Mouse (Mus musculus) embryonic facial prominence, embryonic 12.5 days (tissue): ENCODE results near the gene Wscd2. TPM values are rescaled to one million over a fixed set of nuclear protein-coding genes. Genes with fewer than 3 reads are reported as not detected.

Source experiments
- ATAC-seq: fragments of 200-750 bp; cut with Nextera tagmentation; 2 replicates; pipeline ENCODE4 v1.8.0; 2017; ENCODE audit not compliant: insufficient number of reproducible peaks, insufficient read depth, low FRiP score, low TSS enrichment
- H3K27ac ChIP-seq: fragments of 300-500 bp; sonication (generic); 2 replicates; pipeline ENCODE4 v1.5.1; 2016; ENCODE audit warnings: mild to moderate bottlenecking
- H3K27me3 ChIP-seq: fragments of 300-500 bp; sonication (generic); 2 replicates; pipeline ENCODE4 v1.6.1; 2016; ENCODE audit warnings: mild to moderate bottlenecking, moderate library complexity
- H3K36me3 ChIP-seq: fragments of 300-500 bp; sonication (generic); 2 replicates; pipeline ENCODE4 v1.6.1; 2016; ENCODE audit warnings: mild to moderate bottlenecking
- H3K4me1 ChIP-seq: fragments of 300-500 bp; sonication (generic); 2 replicates; pipeline ENCODE4 v1.6.1; 2016
- H3K4me2 ChIP-seq: fragments of 300-500 bp; sonication (generic); replicated peaks from 2 replicates; pipeline ENCODE4 v1.6.1; 2016; ENCODE audit warnings: mild to moderate bottlenecking, moderate library complexity
- H3K4me3 ChIP-seq: fragments of 300-500 bp; sonication (generic); 2 replicates; pipeline ENCODE4 v1.5.1; 2016; ENCODE audit warnings: mild to moderate bottlenecking
- H3K9ac ChIP-seq: fragments of 300-500 bp; sonication (generic); 2 replicates; pipeline ENCODE4 v1.6.1; 2016; ENCODE audit warnings: mild to moderate bottlenecking, moderate library complexity
- H3K9me3 ChIP-seq: fragments of 300-500 bp; sonication (generic); 2 replicates; pipeline ENCODE4 v1.6.1; 2016; ENCODE audit warnings: mild to moderate bottlenecking, moderate library complexity
- WGBS: fragments of 180-500 bp; shearing (Covaris S2); methylation state at CpG from one replicate; pipeline ENCODE4 v1.1.7; 2016; 5-methylcytosine and 5-hydroxymethylcytosine counted together
- polyA plus RNA-seq: library from polyadenylated mRNA; unstranded; fragments of >200 nt; fragmentation: Nextera tagmentation; extraction: Ambion mirVana; gene quantifications from 2 replicates; pipeline ENCODE4 v1.2.1, GENCODE M21; 2016

Gene Wscd2
- 7.1 and 8.3 TPM in 2 replicates for polyA plus RNA-seq

- peak within 1 kb of the TSS; percentile 54 for H3K27ac ChIP-seq
- peaks cover 31% of the 10 kb centered on the region for H3K4me1 ChIP-seq
- peaks cover 38% of the 10 kb centered on the region for H3K27me3 ChIP-seq
- peak within 1 kb of the TSS; percentile 94 for H3K4me2 ChIP-seq
- peak within 1 kb of the TSS; percentile 58 for H3K4me3 ChIP-seq
- H3K36me3 ChIP-seq: no peaks in the 10 kb centered on the region
- no peak for ATAC-seq
- WGBS: 62% methylated on average over 6 of the region's 6 CpGs
- no peaks in the 10 kb centered on the region for H3K9me3 ChIP-seq
- H3K9ac ChIP-seq: peak within 1 kb of the TSS; percentile 75
Observed at GRCm38 (mm10) chr5:113490033-113490432, at the start of gene Wscd2. Wscd2 (plus strand) TSS chr5:113490333.

DNA sequence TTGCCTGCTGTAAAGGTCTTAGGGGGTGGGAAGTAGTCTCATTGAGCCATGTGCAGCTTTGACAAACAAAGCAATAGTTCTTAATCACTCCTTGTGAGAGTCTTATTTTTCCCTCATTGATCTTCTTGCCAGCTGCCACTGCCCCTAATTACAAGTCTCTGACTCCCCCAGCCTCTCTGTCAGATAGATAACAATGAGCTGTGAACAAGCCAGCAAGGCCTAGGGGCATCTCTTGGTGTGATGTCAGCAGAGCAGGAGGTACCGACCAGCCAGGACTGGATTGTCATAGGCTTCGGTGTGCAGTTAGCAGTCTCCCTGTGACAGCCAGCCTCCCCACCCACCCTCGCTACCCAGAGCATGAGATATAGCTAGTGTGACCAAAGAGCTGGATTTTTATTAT, 48.0 kb upstream of the Wscd2 start:
- Histone ChIP-seq H3K4me3 (no peak overlapping the region), H3K4me2 (no peak overlapping the region), H3K9ac (no peak overlapping the region), H3K36me3 (no peaks in the 10 kb centered on the region), H3K27me3 (no peaks in the 10 kb centered on the region), H3K27ac (no peak overlapping the region), H3K4me1 (no peaks in the 10 kb centered on the region), H3K9me3 (no peaks in the 10 kb centered on the region)
- WGBS: 38% methylated on average over 3 of the region's 3 CpGs
- no peak for ATAC-seq

GRCm38 (mm10) chr5:113448023-113448734, 42.0 kb upstream of the Wscd2 start:
- Histone ChIP-seq H3K27me3 (no peaks in the 10 kb centered on the region), H3K36me3 (no peaks in the 10 kb centered on the region), H3K27ac (no peak overlapping the region), H3K4me3 (no peak overlapping the region), H3K9ac (no peak overlapping the region), H3K9me3 (no peaks in the 10 kb centered on the region), H3K4me2 (no peak overlapping the region), H3K4me1 (peaks cover 19% of the 10 kb centered on the region)
- WGBS: 52% methylated on average over 9 of the region's 9 CpGs
- ATAC-seq: peak; percentile 54; the same call in 1 of the 2 replicates

DNA sequence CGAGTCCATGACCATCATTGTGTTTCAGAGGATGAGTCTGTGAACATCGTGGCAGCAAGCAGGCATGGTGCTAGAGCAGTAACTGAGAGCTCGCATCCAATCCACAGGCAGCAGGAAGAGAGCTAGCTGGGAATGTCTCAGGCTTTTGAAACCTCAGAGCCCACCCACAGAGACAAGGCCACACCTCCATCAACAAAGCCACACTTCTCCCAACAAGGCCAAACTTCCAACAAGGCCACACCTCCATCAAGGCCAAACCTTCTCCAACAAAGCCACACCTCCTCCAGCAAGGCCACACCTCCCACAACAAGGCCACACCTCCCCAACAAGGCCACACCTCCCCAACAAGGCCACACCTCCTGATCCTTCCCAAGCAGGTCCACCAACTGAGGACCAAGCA, 40.8 kb upstream of the Wscd2 start:
- H3K4me2 ChIP-seq: no peak overlapping the region
- no peak overlapping the region for H3K27ac ChIP-seq
- no peak for ATAC-seq
- no peak overlapping the region for H3K9ac ChIP-seq
- peaks cover 29% of the 10 kb centered on the region for H3K4me1 ChIP-seq
- H3K9me3 ChIP-seq: no peaks in the 10 kb centered on the region
- 71% methylated on average over 3 of the region's 3 CpGs for WGBS
- H3K36me3 ChIP-seq: no peaks in the 10 kb centered on the region
- H3K4me3 ChIP-seq: no peak overlapping the region
- no peaks in the 10 kb centered on the region for H3K27me3 ChIP-seq

DNA sequence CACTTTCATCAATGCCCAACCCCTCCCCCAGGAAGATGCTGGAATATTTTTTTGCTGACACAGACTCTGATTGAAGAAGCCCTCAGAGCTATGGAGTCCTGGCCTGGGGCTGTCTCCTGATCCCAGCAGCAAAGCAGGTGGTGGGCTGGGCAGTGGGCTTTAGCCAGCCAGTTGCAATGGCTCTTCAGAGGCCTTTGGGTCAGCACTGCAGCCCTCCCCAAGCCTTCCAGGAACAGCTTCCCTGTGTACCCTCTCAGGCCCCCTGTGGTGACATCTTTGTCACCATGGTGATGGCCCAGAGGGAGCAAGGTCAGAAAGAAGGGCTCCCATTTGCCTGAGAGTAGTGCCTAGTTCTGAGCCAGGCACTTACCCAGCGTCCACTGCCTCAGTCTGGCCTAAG, 37.4 kb upstream of the Wscd2 start:
- Histone ChIP-seq H3K4me2 (no peak overlapping the region), H3K27me3 (no peaks in the 10 kb centered on the region), H3K9me3 (no peaks in the 10 kb centered on the region), H3K27ac (0 out of 2 replicates have a peak overlapping the region, but pooled peaks have one; percentile 46), H3K9ac (no peak overlapping the region), H3K36me3 (no peaks in the 10 kb centered on the region), H3K4me1 (peaks cover 24% of the 10 kb centered on the region), H3K4me3 (no peak overlapping the region)
- WGBS: 4% methylated on average over 1 of the region's 1 CpGs
- no peak for ATAC-seq

- Histone ChIP-seq H3K4me2 (no peak overlapping the region), H3K36me3 (no peaks in the 10 kb centered on the region), H3K4me1 (peaks cover 18% of the 10 kb centered on the region), H3K9me3 (no peaks in the 10 kb centered on the region), H3K9ac (no peak overlapping the region), H3K27me3 (no peaks in the 10 kb centered on the region), H3K4me3 (no peak overlapping the region), H3K27ac (peak overlapping the region; percentile 46; the same call in 1 of the 2 replicates)
- 4% methylated on average over 4 of the region's 4 CpGs for WGBS
- no peak for ATAC-seq
Observed at GRCm38 (mm10) chr5:113453356-113453755, 36.8 kb upstream of the Wscd2 start.

DNA sequence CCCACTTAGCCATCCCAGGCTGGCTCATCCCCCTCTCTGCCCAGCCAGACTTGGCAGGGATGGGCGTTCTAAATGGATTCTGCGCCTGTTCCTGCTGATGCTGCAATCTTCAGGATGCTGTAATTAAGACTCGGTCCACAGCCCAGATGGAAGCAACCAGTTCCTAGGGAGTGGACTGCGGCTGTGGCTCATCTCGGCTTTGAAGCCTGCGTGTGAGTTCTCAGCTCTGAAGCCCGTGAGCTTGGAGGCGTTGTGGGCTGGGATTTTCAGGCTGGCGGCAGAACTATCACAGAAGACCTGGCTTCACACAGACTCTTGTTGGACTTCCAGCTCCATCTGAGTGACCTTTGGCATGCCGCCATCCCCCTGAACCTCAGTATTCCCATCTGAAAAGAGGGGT, 34.1 kb upstream of the Wscd2 start:
- no peaks in the 10 kb centered on the region for H3K36me3 ChIP-seq
- peaks cover 17% of the 10 kb centered on the region for H3K4me1 ChIP-seq
- ATAC-seq: no peak
- H3K4me3 ChIP-seq: no peak overlapping the region
- no peak overlapping the region for H3K27ac ChIP-seq
- no peaks in the 10 kb centered on the region for H3K9me3 ChIP-seq
- 88% methylated on average over 10 of the region's 10 CpGs for WGBS
- H3K4me2 ChIP-seq: no peak overlapping the region
- peaks cover 4% of the 10 kb centered on the region; the same call in 1 of the 2 replicates for H3K27me3 ChIP-seq
- H3K9ac ChIP-seq: no peak overlapping the region

- no peaks in the 10 kb centered on the region for H3K9me3 ChIP-seq
- H3K4me1 ChIP-seq: peaks cover 21% of the 10 kb centered on the region
- no peak overlapping the region for H3K27ac ChIP-seq
- no peaks in the 10 kb centered on the region for H3K36me3 ChIP-seq
- no peak overlapping the region for H3K9ac ChIP-seq
- peaks cover 10% of the 10 kb centered on the region; the same call in 1 of the 2 replicates for H3K27me3 ChIP-seq
- 86% methylated on average over 4 of the region's 4 CpGs for WGBS
- ATAC-seq: no peak
- no peak overlapping the region for H3K4me2 ChIP-seq
- H3K4me3 ChIP-seq: no peak overlapping the region
Observed at GRCm38 (mm10) chr5:113456756-113457155, 33.4 kb upstream of the Wscd2 start.

GRCm38 (mm10) chr5:113457260-113457659, 32.9 kb upstream of the Wscd2 start:
- WGBS: 78% methylated on average over 6 of the region's 6 CpGs
- peaks cover 26% of the 10 kb centered on the region for H3K4me1 ChIP-seq
- no peak overlapping the region for H3K27ac ChIP-seq
- no peak overlapping the region for H3K4me2 ChIP-seq
- H3K9ac ChIP-seq: no peak overlapping the region
- peaks cover 15% of the 10 kb centered on the region for H3K27me3 ChIP-seq
- no peaks in the 10 kb centered on the region for H3K9me3 ChIP-seq
- ATAC-seq: no peak
- no peak overlapping the region for H3K4me3 ChIP-seq
- no peaks in the 10 kb centered on the region for H3K36me3 ChIP-seq

DNA sequence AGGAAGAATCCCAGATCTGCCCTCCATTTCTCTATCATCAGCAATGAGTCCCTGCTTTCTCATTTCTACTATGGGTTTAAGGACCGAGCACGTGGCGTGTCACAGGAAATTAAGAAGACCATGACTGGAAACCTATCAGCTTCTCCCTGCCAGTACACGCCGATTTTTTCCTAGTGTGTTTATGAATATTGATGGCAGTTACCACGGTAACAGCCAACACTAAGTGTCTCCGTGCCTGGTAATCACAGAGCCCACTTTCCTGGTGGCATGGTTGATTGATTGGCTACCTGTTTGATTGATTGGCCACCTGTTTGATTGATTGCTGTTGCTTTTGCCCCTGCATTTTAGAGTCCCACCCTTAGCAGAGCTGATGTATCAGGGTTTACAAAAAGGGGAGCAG, 30.2 kb upstream of the Wscd2 start:
- Histone ChIP-seq H3K27me3 (peaks cover 25% of the 10 kb centered on the region), H3K9ac (no peak overlapping the region), H3K36me3 (no peaks in the 10 kb centered on the region), H3K27ac (no peak overlapping the region), H3K9me3 (no peaks in the 10 kb centered on the region), H3K4me2 (no peak overlapping the region), H3K4me1 (peaks cover 10% of the 10 kb centered on the region), H3K4me3 (no peak overlapping the region)
- ATAC-seq: no peak
- WGBS: 80% methylated on average over 7 of the region's 7 CpGs

- Histone ChIP-seq H3K27ac (no peak overlapping the region), H3K27me3 (peaks cover 25% of the 10 kb centered on the region), H3K36me3 (no peaks in the 10 kb centered on the region), H3K9me3 (no peaks in the 10 kb centered on the region), H3K4me3 (peak overlapping the region; percentile 14; the same call in 1 of the 2 replicates), H3K4me1 (peaks cover 10% of the 10 kb centered on the region), H3K4me2 (peak overlapping the region; percentile 44), H3K9ac (peak overlapping the region; percentile 7; the same call in 1 of the 2 replicates)
- no peak for ATAC-seq
- 14% methylated on average over 16 of the region's 16 CpGs for WGBS
Observed at GRCm38 (mm10) chr5:113461582-113461981, 28.6 kb upstream of the Wscd2 start.

GRCm38 (mm10) chr5:113461998-113462625, 28.0 kb upstream of the Wscd2 start:
- Histone ChIP-seq H3K4me1 (peaks cover 11% of the 10 kb centered on the region), H3K36me3 (no peaks in the 10 kb centered on the region), H3K9ac (0 out of 2 replicates have a peak overlapping the region, but pooled peaks have one; percentile 7), H3K4me2 (peak overlapping the region; percentile 44), H3K27ac (no peak overlapping the region), H3K9me3 (no peaks in the 10 kb centered on the region), H3K27me3 (peaks cover 25% of the 10 kb centered on the region), H3K4me3 (peak overlapping the region; percentile 14; the same call in 1 of the 2 replicates)
- WGBS: 30% methylated on average over 21 of the region's 21 CpGs
- no peak for ATAC-seq
